Mouse (Mus musculus) liver, postnatal 0 days (tissue): ENCODE measurements around the gene 2010111I01Rik.

Experiments
- CTCF ChIP-seq: sonication (generic); IDR thresholded peaks from 2 replicates; pipeline ENCODE4 v1.5.1; 2016; ENCODE audit warnings: antibody characterized with exemption, low read depth
- EP300 ChIP-seq: IDR thresholded peaks from 2 replicates; pipeline ENCODE4 v1.6.1; 2016; ENCODE audit warnings: antibody characterized with exemption, low read depth, mild to moderate bottlenecking

- no peak for TF ChIP-seq CTCF
- no peak for TF ChIP-seq EP300
Observed at GRCm38 (mm10) chr13:62984485-62984884, 19.8 kb downstream of the 2010111I01Rik start.
